Mouse (Mus musculus) neural tube, embryonic 14.5 days (tissue): ENCODE results near the gene Col4a3. TPM values are rescaled to one million over a fixed set of nuclear protein-coding genes. Genes with fewer than 3 reads are reported as not detected.

ENCODE experiments used
- ATAC-seq: fragments of 200-750 bp; cut with Nextera tagmentation; 2 replicates; pipeline ENCODE4 v1.8.0; 2017; ENCODE audit warnings: low read depth, mild to moderate bottlenecking, moderate TSS enrichment, moderate library complexity
- H3K27ac ChIP-seq: fragments of 300-500 bp; sonication (generic); 2 replicates; pipeline ENCODE4 v1.5.1; 2014; ENCODE audit warnings: low read depth, mild to moderate bottlenecking, control low read depth, low read length, moderate library complexity, mixed read lengths
- H3K27me3 ChIP-seq: fragments of 300-500 bp; sonication (generic); 2 replicates; pipeline ENCODE4 v1.6.1; 2014; ENCODE audit warnings: low read length; ENCODE audit not compliant: control insufficient read depth, insufficient read depth
- H3K36me3 ChIP-seq: fragments of 300-500 bp; sonication (generic); 2 replicates; pipeline ENCODE4 v1.6.1; 2014; ENCODE audit warnings: low read length, mixed read lengths; ENCODE audit not compliant: control insufficient read depth, insufficient read depth
- H3K4me1 ChIP-seq: fragments of 300-500 bp; sonication (generic); 2 replicates; pipeline ENCODE4 v1.6.1; 2014; ENCODE audit warnings: low read length; ENCODE audit not compliant: control insufficient read depth, insufficient read depth
- H3K4me2 ChIP-seq: fragments of 300-500 bp; sonication (generic); 2 replicates; pipeline ENCODE4 v1.6.1; 2014; ENCODE audit warnings: mild to moderate bottlenecking, low read depth, low read length, control low read depth
- H3K4me3 ChIP-seq: fragments of 300-500 bp; sonication (generic); 2 replicates; pipeline ENCODE4 v1.5.1; 2014; ENCODE audit warnings: low read depth, low read length, control low read depth, mixed read lengths
- H3K9ac ChIP-seq: fragments of 300-500 bp; sonication (generic); replicated peaks from 2 replicates; pipeline ENCODE4 v1.6.1; 2014; ENCODE audit warnings: low read depth, mild to moderate bottlenecking, control low read depth, low read length, mixed read lengths
- H3K9me3 ChIP-seq: fragments of 300-500 bp; sonication (generic); 2 replicates; pipeline ENCODE4 v1.6.1; 2016; ENCODE audit warnings: low read length; ENCODE audit not compliant: control insufficient read depth
- WGBS: fragments of 180-500 bp; shearing (Covaris S2); extraction: QIAGEN DNeasy Blood & Tissue Kit; methylation state at CpG from one replicate; pipeline ENCODE4 v1.1.7; 2014; 5-methylcytosine and 5-hydroxymethylcytosine counted together
- polyA plus RNA-seq: library from polyadenylated mRNA; unstranded; fragments of >200 nt; fragmentation: Nextera tagmentation; extraction: Ambion mirVana; gene quantifications from 2 replicates; pipeline ENCODE4 v1.2.1, GENCODE M21; 2014

Col4a3 gene
- polyA plus RNA-seq, 1 experiment from 2014 or later: 0.09 TPM

- no peaks in the 10 kb centered on the region for H3K4me1 ChIP-seq
Measured at GRCm38 (mm10) chr1:82738066-82738465, 151.3 kb downstream of the Col4a3 start.

GRCm38 (mm10) chr1:82741539-82741938 lies 154.8 kb downstream of the Col4a3 start:
- peaks cover 10% of the 10 kb centered on the region; the same call in 1 of the 2 replicates for H3K36me3 ChIP-seq
- H3K4me3 ChIP-seq: no peak overlapping the region
- H3K4me1 ChIP-seq: no peaks in the 10 kb centered on the region
- 92% methylated on average over 7 of the region's 7 CpGs for WGBS
- no peak for ATAC-seq
- H3K9me3 ChIP-seq: no peaks in the 10 kb centered on the region
- H3K27ac ChIP-seq: no peak overlapping the region
- H3K27me3 ChIP-seq: no peaks in the 10 kb centered on the region
- no peak overlapping the region for H3K9ac ChIP-seq
- H3K4me2 ChIP-seq: no peak overlapping the region

More at GRCm38 (mm10) chr1:82738066-82738465, 151.3 kb downstream of the Col4a3 start:
- WGBS: 89% methylated on average over 1 of the region's 1 CpGs
- Histone ChIP-seq H3K4me3 (no peak overlapping the region), H3K27ac (no peak overlapping the region), H3K36me3 (peaks cover 34% of the 10 kb centered on the region), H3K4me2 (no peak overlapping the region), H3K27me3 (no peaks in the 10 kb centered on the region), H3K9ac (no peak overlapping the region), H3K9me3 (no peaks in the 10 kb centered on the region)
- no peak for ATAC-seq

GRCm38 (mm10) chr1:82743962-82744361 lies 157.2 kb downstream of the Col4a3 start:
- no peaks in the 10 kb centered on the region; the same call in 1 of the 2 replicates for H3K36me3 ChIP-seq
- H3K27ac ChIP-seq: no peak overlapping the region
- no peak overlapping the region for H3K4me2 ChIP-seq
- H3K9ac ChIP-seq: no peak overlapping the region
- no peaks in the 10 kb centered on the region for H3K9me3 ChIP-seq
- H3K4me1 ChIP-seq: no peaks in the 10 kb centered on the region
- no peak for ATAC-seq
- no peak overlapping the region for H3K4me3 ChIP-seq
- no peaks in the 10 kb centered on the region for H3K27me3 ChIP-seq
- 86% methylated on average over 3 of the region's 3 CpGs for WGBS

GRCm38 (mm10) chr1:82746408-82746807 lies 159.7 kb downstream of the Col4a3 start:
- Histone ChIP-seq H3K27ac (no peak overlapping the region), H3K36me3 (peaks cover 4% of the 10 kb centered on the region; the same call in 1 of the 2 replicates), H3K4me3 (no peak overlapping the region), H3K4me1 (no peaks in the 10 kb centered on the region), H3K9me3 (no peaks in the 10 kb centered on the region), H3K27me3 (no peaks in the 10 kb centered on the region), H3K9ac (no peak overlapping the region), H3K4me2 (no peak overlapping the region)
- 81% methylated on average over 4 of the region's 4 CpGs for WGBS
- ATAC-seq: peak; percentile 56; the same call in 1 of the 2 replicates

GRCm38 (mm10) chr1:82747714-82748452 lies 161.2 kb downstream of the Col4a3 start:
- WGBS: 87% methylated on average over 2 of the region's 2 CpGs
- Histone ChIP-seq H3K9ac (no peak overlapping the region), H3K4me3 (no peak overlapping the region), H3K9me3 (no peaks in the 10 kb centered on the region), H3K27me3 (no peaks in the 10 kb centered on the region), H3K4me2 (no peak overlapping the region), H3K27ac (no peak overlapping the region), H3K36me3 (peaks cover 16% of the 10 kb centered on the region; the same call in 1 of the 2 replicates), H3K4me1 (no peaks in the 10 kb centered on the region)
- no peak for ATAC-seq

- no peaks in the 10 kb centered on the region for H3K9me3 ChIP-seq
- no peak overlapping the region for H3K9ac ChIP-seq
- no peak overlapping the region for H3K4me3 ChIP-seq
- 92% methylated on average over 1 of the region's 1 CpGs for WGBS
- H3K27ac ChIP-seq: no peak overlapping the region
- ATAC-seq: no peak
- H3K4me2 ChIP-seq: no peak overlapping the region
- H3K27me3 ChIP-seq: no peaks in the 10 kb centered on the region
- H3K4me1 ChIP-seq: no peaks in the 10 kb centered on the region
- H3K36me3 ChIP-seq: peaks cover 12% of the 10 kb centered on the region; the same call in 1 of the 2 replicates
Measured at GRCm38 (mm10) chr1:82759520-82759919, 172.8 kb downstream of the Col4a3 start.

GRCm38 (mm10) chr1:82761454-82762169 lies 174.9 kb downstream of the Col4a3 start:
- Histone ChIP-seq H3K27me3 (no peaks in the 10 kb centered on the region), H3K36me3 (no peaks in the 10 kb centered on the region), H3K9me3 (no peaks in the 10 kb centered on the region), H3K9ac (no peak overlapping the region), H3K4me1 (no peaks in the 10 kb centered on the region), H3K4me3 (no peak overlapping the region), H3K27ac (no peak overlapping the region), H3K4me2 (no peak overlapping the region)
- ATAC-seq: no peak
- 93% methylated on average over 8 of the region's 8 CpGs for WGBS

- Histone ChIP-seq H3K4me1 (no peaks in the 10 kb centered on the region), H3K4me3 (no peak overlapping the region), H3K27ac (no peak overlapping the region), H3K27me3 (no peaks in the 10 kb centered on the region), H3K4me2 (no peak overlapping the region), H3K36me3 (no peaks in the 10 kb centered on the region), H3K9ac (no peak overlapping the region), H3K9me3 (no peaks in the 10 kb centered on the region)
- ATAC-seq: no peak
- 80% methylated on average over 1 of the region's 1 CpGs for WGBS
Measured at GRCm38 (mm10) chr1:82762274-82762673, 175.6 kb downstream of the Col4a3 start.

GRCm38 (mm10) chr1:82766227-82766626 lies 179.5 kb downstream of the Col4a3 start:
- H3K4me1 ChIP-seq: no peaks in the 10 kb centered on the region
- no peaks in the 10 kb centered on the region for H3K9me3 ChIP-seq
- 65% methylated on average over 1 of the region's 1 CpGs for WGBS
- no peak for ATAC-seq
- no peak overlapping the region for H3K27ac ChIP-seq
- no peaks in the 10 kb centered on the region for H3K27me3 ChIP-seq
- no peaks in the 10 kb centered on the region for H3K36me3 ChIP-seq
- H3K9ac ChIP-seq: no peak overlapping the region
- no peak overlapping the region for H3K4me3 ChIP-seq
- no peak overlapping the region for H3K4me2 ChIP-seq
